Mouse (Mus musculus) layer of hippocampus, adult 18-20 months (tissue): ENCODE results near the gene Foxc1. TPM values are rescaled to one million over a fixed set of nuclear protein-coding genes. Genes with fewer than 3 reads are reported as not detected.

ENCODE experiments used
- DNase-seq, 2 experiments: peaks; one replicate each; pipeline ENCODE4 v3.0.0; 2022; ENCODE audit warnings: low spot score in 2 of 2
- long read RNA-seq: library from polyadenylated mRNA; stranded (forward); transcript quantifications from one replicate; pipeline ENCODE4 v2.0.0, GENCODE M21; 2021
- total RNA-seq, 2 experiments: library from RNA; stranded (reverse); gene quantifications; 2 replicates each; pipeline ENCODE4 v1.2.3; 2021

Gene Foxc1
- 1 to 10 TPM; 3.1 to 3.3 TPM for total RNA-seq
- long read RNA-seq, full-length matches to known transcripts: 4 of 4 reads
- long read RNA-seq, partial matches to known transcripts: 0 of 4 reads
- long read RNA-seq, other reads (novel, unspliced or antisense): 0 of 4 reads

DNA sequence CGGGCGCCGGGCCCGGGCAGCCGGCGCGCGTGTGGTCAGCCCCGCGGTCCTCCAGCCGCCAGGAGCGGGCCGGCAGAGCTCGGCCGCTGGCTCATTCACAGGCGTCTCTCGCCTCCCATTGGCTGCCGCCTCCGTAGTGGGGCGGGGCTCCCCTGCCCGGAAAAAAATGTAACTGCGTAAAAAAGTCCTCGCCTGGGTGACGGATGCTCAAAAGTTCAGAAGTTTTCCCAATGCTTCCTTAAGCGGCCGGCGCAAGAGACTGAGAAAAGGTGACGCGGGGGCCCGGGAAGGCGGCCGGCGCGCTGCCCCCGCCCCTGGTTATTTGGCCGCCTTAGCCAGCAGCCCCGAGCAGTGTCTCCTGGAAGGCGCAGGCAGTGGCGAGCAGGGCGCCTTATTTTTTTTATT is at the start of gene Foxc1:
Foxc1 (plus strand) TSS at position 206 of the 405 bp plus-strand sequence.
- peak in 1 of 2 experiments; percentile 52 for DNase-seq

DNA sequence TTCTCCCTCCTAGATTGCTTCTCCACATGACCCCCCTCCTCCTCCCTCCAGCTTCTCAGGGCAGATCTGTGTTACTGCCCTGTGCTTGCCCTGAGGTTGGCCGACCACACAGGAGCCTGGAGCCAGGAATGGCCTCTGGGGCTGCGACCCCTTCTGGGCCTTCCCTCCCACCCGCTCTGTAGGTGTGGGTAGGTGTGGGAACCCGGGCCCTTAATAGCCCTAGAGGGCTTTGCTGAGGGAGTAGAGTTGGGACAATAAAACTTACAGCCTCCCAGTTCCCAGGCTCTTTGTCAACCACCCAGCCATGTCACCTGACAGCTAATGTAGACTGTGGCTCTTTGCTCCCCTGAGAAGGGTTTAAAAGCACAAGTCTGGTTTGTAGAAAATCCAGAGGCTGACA is 46.0 kb upstream of the Foxc1 start:
- DNase-seq: no peak

DNA sequence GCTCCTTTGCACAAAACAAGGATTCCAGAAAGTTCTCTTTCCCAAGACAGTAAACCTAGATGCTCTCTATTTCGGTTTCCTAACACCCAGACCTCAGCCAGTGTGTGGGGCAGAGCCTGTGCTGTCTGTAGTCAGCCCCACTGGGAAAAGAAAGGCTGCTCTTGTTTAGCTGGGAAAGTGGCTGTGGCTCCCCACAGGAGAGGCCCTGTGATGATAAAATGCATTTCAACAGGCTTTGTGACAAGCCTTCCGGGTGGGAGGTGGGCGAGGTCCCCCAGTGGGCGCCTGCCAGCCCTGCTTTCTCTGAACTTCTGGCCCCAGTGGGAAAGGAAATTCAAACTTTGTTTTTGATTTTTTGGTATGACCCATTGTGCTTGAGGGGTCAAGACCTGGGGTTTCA is 45.4 kb upstream of the Foxc1 start:
- no peak for DNase-seq

DNA sequence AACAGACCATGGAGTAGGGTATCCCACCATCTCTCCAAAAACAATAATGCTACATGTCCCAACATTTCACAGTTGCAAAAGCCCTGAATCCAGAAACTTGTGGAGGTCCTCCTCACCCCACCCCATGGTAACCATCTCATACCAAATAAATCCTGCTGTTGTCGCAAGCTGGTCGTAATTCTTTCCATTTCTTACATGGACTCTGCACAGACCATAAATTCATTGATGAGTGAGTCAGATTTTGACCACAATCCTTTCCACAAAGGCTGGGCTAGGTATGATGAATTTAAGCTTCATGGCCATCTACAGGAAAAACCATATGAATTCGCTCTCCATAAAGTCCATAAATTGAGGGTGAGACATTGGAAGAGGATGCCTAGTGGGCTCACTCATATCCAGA is 42.0 kb upstream of the Foxc1 start:
- DNase-seq: no peak

DNA sequence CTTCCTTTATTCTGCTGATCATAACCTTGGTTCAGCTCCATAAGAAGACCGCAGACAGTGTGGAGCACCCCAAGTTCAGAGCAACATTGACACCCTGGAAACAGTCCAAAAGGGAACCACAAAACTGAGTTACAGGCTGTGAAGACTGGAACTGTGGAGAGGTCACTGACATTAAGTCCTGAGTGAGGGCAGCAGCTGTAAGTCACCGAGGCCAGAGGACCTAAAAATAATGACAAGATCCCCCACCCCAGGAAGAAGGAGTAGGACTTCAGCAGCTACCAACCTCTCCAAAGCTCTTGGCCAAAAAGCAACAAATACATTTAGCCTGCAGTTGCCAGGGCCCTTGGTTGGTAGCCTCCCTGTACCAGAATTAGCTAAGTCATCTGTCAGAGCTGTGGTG is 40.9 kb upstream of the Foxc1 start:
- DNase-seq: no peak

DNA sequence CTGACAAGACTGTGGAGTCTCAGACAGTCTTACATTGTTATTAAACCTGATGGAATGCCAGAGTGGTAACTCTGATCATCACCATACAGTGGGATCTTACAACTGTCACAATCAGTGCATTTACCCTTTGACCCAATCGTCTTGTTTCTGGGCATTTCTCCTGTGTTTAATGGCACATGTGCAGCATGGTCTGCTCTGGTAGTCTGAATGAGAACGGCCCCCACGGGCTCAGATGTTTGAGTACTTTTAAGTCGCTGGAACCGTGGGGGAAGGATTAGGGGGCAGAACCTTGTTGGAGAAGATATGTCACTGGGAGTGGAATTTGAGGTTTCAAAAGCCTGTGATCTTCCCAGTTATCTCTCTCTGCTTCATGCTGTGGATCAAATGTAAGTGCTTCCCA is 33.6 kb upstream of the Foxc1 start:
- no peak for DNase-seq

DNA sequence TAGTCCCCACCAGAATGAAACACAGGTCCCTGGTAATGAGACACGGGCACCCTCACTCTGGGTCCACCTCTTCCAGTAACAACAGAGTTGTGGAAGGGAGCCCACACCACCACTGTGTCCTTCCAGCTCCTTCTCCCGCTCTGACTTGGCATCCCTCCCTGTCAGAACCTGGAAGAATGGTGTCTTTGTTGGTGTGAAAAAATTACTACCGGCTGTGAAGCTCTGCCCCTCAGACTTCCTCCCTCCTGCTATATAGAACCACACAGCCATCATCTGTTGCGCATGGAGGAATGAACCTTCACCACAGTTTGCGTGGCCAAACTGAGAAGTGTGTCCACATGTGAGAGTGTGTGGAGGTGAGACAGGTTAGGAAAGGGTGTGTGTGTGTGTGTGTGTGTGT is 30.7 kb upstream of the Foxc1 start:
- no peak for DNase-seq

DNA sequence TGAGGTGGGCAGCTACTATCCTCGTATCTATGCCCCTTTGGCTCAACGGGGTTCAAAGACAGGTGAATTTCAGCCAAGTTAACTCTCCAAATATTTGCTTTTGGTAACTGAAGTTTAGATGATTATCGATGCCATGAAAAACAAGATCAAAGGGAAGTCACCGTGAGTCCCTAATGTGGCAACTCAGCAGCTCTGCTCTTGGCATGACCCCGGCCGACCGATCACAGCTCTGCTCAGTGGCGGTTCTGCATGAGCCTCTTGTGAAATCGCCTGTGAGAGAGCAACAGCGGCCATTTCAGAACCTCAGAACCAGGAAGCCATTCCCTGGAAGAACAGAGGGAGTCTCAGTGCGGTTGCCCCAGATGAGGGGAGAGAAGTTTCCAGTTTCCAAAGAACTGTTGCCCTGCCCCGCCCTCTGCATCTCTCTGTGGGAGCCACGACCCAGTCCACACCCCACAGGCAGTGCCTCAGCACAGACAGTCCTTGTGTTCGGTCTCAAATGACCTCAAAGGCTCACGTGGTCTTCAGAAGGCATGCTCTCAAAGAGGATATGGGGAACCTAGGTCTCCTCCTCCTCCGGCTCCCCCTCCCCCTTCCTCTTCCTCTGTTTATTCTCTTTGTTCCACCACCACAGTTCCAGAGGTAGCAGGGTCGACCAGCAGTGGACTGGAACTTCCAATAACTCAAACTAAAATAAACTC is 27.0 kb upstream of the Foxc1 start:
- DNase-seq: no peak

DNA sequence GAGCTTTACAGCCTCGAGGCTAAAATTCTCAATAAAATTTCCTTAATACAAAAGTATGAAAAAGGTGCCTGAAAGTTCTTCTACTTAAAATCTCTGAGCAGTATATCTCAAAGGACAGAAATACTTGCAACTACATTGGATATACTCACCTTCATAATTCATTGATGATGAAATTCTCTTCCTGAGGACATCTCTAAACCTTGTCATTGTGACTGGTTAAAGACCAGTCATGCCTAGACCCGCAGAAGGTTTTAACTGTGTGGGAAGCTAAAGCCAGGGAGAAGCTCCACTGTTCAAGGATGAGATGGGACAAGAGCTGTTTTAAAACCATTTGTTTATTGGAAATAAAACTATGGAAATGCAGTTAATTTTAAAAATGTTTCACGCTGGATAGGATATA is 26.1 kb upstream of the Foxc1 start:
- DNase-seq: no peak

DNA sequence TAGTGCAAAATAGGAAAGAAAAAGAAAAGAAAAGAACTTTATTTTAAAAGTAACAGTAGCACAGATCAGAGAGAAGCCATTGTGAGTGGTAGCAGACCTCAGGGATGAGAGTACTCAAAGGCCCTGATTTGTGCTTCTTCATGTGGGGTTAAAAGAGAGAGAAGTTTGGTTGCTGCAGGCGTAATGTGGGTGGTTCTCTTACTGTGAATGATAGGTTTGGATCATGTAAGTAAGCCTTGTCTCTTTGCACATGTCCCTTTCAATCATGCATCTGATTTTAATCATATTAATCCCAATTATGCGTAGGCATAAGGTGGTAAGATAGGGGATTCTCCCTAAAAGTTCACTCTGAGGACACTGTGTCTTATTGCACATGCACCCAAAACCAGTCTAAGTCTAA is 24.4 kb upstream of the Foxc1 start:
- no peak for DNase-seq

DNA sequence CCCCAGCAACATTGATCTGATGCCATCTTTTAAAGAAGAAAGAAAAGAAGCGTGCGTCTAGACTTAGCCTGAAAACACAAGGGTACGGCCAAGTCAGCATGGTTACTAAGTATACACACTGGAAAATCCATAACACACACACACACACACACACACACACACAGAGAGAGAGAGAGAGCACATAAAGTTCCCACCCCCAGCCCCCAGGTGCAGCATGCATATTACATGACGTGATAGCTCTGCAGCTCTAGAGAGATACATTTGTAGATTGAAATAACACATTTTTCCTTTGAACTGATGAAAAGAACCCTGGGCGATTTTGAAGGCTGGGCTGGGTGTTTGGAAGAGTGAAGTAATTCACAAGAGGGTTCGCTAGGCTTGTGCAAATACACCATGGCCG is 21.7 kb upstream of the Foxc1 start:
- no peak for DNase-seq

DNA sequence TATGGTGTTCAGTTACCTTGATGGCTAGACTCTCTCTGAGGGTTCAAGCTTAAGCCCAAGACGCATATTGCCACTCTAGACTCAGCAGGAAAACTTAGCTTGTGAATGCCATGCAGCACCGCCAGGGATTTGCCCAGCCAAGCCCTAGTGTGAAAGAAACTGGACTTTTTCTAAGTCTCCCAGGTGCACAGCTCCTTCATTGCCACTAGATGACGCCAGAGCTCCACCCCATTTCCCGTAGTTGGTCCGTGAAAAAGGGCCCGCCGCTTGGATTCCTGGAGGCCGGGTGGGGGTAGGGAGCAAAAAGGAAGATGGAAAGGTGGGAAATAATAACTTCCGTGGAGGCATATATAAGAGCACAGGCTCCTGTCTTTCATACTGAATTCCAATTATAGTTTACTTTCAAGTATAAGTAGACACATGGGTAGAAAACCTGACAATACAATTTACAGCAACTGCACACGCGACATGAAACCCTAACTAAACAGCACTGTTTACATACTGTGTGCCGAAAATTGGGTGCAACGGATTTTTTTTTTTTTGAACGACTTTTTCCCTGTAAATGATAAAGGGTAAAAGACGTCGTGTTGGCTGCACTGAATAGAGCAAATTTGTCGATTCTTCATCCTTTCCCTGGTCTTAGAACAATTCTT is 13.8 kb upstream of the Foxc1 start:
- peak in 1 of 2 experiments; percentile 65 for DNase-seq

DNA sequence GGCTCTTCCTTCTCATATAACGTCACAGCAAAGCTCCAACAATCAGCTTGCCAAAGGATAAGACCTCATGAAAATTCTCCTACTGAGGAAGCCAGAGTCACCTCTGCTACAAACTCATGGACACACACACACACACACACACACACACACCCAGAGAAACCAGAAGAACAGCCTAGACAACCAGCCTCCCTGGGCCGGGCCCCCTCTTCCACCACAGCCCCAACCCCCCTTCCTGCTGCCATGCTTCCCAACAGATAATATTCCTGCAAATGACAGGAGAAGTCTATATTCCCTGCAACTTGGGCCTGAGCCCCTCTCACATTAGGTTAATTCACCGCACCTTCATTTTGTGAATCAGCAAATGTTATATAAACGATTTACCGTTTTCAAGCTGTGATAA is 13.3 kb upstream of the Foxc1 start:
- no peak for DNase-seq

DNA sequence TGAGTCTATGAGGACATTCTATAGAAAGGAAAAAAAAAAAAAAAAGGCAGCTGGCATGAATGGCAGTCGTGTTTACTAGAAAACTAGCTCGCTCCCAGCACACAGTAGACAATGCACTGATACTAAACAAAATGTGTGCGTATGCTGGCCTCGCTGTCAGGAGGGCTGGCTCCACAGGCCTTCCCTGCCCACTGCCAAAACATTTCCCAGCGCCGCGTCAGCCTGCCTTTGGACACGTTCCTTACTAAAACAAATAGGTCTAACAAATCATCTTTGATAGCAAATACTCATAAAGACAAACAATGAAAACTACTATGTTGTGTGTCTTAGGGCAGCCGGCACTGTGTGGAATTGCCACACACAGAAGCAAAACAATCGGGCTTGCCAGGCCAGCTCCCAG is 9.1 kb upstream of the Foxc1 start:
- DNase-seq: no peak

DNA sequence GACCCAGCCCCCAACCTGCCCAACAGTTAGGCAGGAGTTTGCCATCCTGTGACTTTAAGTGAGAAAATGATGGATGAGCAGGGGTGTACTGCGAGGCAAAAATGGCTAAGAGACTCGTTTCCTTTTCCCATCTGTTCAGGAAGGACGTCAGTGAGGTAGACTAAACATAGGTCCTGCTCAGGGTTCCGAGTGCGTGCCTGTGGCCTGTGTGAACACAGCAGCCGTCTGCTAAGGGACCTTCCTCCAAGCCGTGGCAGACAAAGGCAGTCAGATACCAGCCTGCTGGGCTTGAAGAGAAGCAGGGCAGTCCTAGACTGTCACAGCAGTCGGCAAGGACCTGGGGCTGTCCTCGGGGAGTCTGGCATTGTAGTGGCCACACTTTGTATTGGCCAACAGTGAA is 8.4 kb upstream of the Foxc1 start:
- DNase-seq: no peak

DNA sequence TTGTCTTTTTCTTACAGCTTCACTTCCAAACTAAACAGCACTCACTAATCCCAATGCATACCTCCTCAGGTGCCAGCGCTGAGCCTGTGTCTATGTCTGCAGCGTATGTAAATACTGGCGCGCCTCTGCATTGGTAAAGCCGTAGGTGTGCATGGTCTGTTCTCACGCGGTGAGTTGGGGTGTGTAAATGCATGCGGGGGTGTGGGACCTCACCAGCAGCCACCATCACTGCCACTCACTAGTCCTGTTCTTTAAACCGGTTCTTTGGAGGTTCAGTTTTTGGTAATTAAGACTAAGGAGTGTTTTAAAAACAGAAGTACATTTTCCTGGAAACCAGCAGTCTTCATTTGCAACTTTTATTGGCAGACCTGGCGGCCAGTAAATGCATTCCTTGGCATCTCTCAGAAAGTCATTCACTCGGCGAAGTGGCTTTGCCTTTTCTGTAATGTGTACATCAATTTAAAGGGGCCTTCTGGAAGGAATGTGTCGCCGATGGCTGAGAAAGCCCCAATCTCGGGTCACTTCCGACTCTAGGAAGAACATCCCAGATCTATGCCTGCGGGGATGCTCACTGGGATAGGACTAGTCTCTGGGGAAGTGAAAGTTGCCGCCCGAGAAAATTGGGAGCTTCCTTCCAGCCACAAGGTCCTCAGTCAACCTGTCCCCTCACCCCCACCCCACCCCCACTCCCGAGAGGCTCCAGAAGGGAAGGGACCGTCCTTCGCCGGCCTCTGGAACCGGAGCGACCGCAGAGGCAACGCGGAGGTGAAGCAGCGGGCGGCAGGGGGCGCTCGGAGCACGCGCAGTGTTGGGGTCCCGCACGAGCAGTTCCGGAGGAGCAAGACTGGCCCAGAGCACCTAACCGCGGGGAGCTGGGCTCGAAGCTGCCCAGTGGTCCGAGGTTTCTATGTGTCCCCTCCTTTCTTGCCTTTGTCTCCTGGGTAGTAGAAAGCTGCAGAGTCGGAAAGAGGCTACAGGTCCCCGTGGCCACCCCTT is 5.6 kb upstream of the Foxc1 start:
- peak; percentile 60 to 86 for DNase-seq

DNA sequence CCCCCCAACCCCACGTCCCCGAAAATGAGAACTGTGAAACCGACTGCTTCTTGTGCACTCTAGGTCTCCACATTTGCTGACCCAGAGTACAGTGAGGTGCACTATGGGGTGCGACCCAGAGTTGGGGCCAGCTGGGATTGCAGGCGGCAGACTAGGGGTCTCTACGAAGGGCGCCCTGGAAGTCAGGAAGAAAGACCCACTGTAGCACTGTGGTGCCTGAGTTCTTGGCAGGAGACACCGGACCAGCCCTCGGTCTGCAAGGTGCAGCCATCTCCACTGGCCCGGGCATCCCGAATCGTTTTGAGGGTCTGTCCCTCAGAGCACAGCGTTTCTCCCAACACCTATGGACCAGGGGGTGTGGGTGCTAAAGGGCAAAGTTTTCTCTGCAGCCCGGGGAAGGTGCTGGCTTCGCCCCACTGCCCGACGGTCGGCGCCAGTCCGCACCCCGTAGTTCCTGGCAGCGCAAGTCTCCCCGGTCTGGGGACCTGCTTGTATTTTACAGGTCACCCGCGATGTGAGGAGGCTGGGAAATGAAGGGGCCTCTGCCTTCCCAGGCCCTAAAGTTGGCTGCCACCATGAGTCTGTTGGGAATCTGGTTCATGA is 4.6 kb upstream of the Foxc1 start:
- no peak for DNase-seq

DNA sequence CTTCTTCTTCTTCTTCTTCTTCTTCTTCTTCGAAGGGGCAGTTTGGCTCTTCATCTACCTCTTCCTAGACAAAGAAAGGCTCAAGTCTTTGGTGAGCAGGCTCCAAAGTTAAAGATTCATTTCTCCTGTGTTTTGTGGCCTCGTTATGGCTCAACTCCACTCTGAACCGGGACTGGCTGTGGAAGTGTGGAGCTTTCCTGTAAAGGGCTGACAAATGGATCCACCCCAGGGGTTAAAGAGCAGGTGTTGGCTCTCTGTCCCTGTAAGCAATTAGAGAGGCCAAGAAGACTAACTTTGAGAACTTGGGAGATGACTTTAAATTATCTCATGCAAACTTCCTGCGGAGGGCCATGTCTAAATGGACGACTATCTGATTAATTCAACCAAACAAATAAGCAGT is 4.0 kb upstream of the Foxc1 start:
- DNase-seq: no peak

DNA sequence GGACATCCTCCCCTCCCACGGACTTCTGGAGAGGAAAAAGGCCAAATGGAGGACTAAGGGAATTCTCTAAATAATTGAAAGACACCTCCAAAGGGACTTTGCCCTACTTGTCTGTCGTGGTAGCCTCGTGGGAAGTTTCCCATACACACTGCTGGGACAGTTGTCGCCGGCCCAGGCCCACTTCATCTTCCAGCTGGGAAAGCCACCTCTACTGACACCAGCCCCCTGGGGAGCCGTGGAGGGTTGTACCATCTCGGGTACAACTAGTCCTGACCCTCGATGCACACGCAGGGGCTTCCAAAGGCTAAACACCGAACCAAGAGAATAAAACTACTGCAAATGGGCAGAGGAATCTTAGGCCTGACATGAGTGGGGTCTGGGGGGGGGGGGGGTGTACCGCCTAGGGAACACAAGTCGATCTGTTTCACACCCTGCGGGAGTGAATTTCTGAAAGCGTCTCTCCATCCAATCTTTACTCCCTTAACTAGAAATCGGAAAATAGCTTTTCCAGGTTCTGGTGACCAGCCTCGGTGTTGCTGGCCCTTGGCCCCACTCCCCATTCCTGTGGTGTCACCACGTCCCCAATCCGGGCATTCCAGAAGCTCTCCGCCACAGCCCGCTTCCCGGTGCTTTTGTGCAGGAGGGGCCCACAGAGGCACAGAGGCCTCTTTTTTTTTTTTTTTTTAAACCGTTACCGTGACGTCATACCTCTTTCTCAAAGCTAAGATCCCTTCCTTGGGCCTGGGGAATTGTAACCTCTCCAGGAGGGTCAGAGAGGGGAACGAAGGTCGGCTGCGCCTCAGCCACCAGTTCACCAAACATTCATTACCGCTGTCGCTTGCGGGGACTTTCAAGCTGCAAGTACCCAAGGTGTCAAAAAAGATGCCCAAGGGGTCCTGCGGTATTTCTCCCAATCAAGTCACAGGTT is 3.0 kb upstream of the Foxc1 start:
- DNase-seq: no peak

DNA sequence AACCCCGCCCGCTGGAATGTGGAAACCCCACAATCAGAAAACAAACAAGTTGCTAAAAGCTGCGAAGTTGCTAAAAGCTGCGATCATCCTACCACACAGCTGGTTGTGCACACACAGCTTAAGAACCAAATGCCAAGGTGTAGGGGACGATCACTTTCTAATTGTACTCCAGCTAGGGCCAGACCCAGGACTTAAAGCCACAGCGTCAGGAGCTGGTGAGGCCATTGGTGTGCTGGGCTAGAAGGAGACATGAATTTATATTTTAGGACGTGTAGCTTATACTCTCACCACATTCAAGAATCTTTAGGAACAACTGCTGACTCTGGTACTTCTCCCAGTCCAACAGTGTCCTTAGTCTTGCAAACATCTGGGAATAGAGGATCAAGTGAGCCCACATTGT is 1.9 kb upstream of the Foxc1 start:
- DNase-seq: no peak
